Mouse (Mus musculus) heart, embryonic 12.5 days (tissue): ENCODE data around the gene Rufy3. TPM values are rescaled to one million over a fixed set of nuclear protein-coding genes. Genes with fewer than 3 reads are reported as not detected.
A peak's percentile ranks its signal among the peaks of the same experiment; 100 is the strongest.

Source experiments
- ATAC-seq: fragments of 200-750 bp; cut with Nextera tagmentation; 2 replicates; pipeline ENCODE4 v1.8.0; 2017; ENCODE audit warnings: moderate TSS enrichment, moderate library complexity; ENCODE audit not compliant: insufficient number of reproducible peaks, low FRiP score
- H3K27ac ChIP-seq: fragments of 300-500 bp; sonication (generic); 2 replicates; pipeline ENCODE4 v1.5.1; 2016; ENCODE audit warnings: mild to moderate bottlenecking, moderate library complexity; ENCODE audit not compliant: poor library complexity, severe bottlenecking
- H3K27me3 ChIP-seq: fragments of 300-500 bp; sonication (generic); replicated peaks from 2 replicates; pipeline ENCODE4 v1.6.1; 2016; ENCODE audit warnings: mild to moderate bottlenecking, moderate library complexity
- H3K36me3 ChIP-seq: fragments of 300-500 bp; sonication (generic); 2 replicates; pipeline ENCODE4 v1.6.1; 2016; ENCODE audit warnings: mild to moderate bottlenecking, moderate library complexity
- H3K4me1 ChIP-seq: fragments of 300-500 bp; sonication (generic); replicated peaks from 2 replicates; pipeline ENCODE4 v1.6.1; 2016; ENCODE audit warnings: mild to moderate bottlenecking
- H3K4me2 ChIP-seq: fragments of 300-500 bp; sonication (generic); 2 replicates; pipeline ENCODE4 v1.6.1; 2016; ENCODE audit warnings: mild to moderate bottlenecking, moderate library complexity
- H3K4me3 ChIP-seq: fragments of 300-500 bp; sonication (generic); 2 replicates; pipeline ENCODE4 v1.5.1; 2016; ENCODE audit warnings: mild to moderate bottlenecking
- H3K9ac ChIP-seq: fragments of 300-500 bp; sonication (generic); 2 replicates; pipeline ENCODE4 v1.6.1; 2016; ENCODE audit warnings: mild to moderate bottlenecking, moderate library complexity
- H3K9me3 ChIP-seq: fragments of 300-500 bp; sonication (generic); replicated peaks from 2 replicates; pipeline ENCODE4 v1.6.1; 2016; ENCODE audit warnings: mild to moderate bottlenecking, moderate library complexity
- WGBS: fragments of 180-500 bp; shearing (Covaris S2); methylation state at CpG from one replicate; pipeline ENCODE4 v1.1.7; 2016; 5-methylcytosine and 5-hydroxymethylcytosine counted together
- polyA plus RNA-seq: library from polyadenylated mRNA; unstranded; fragments of >200 nt; fragmentation: Nextera tagmentation; extraction: Ambion mirVana; gene quantifications from 2 replicates; pipeline ENCODE4 v1.2.1, GENCODE M21; 2016

Rufy3 gene
- polyA plus RNA-seq, 1 experiment from 2014 or later, result 15.2 TPM

GRCm38 (mm10) chr5:88598961-88599360 is 34.1 kb downstream of the Rufy3 start:
- H3K27ac ChIP-seq, result no peak overlapping the region
- no peak overlapping the region for H3K9ac ChIP-seq
- 83% methylated on average over 6 of the region's 6 CpGs for WGBS
- H3K9me3 ChIP-seq, result no peaks in the 10 kb centered on the region
- no peak overlapping the region for H3K4me3 ChIP-seq
- no peak overlapping the region for H3K4me2 ChIP-seq
- H3K27me3 ChIP-seq, result no peaks in the 10 kb centered on the region
- H3K36me3 ChIP-seq, result no peaks in the 10 kb centered on the region
- peaks cover 10% of the 10 kb centered on the region; the same call in 1 of the 2 replicates for H3K4me1 ChIP-seq
- no peak for ATAC-seq

- WGBS, result 81% methylated on average over 2 of the region's 2 CpGs
- no peak for ATAC-seq
These were observed 37.2 kb downstream of the Rufy3 start for GRCm38 (mm10) chr5:88602030-88602429.

GRCm38 (mm10) chr5:88602713-88603112 is 37.9 kb downstream of the Rufy3 start:
- Histone ChIP-seq H3K27ac (no peak overlapping the region), H3K9me3 (no peaks in the 10 kb centered on the region), H3K4me3 (no peak overlapping the region), H3K4me1 (peaks cover 10% of the 10 kb centered on the region; the same call in 1 of the 2 replicates), H3K36me3 (no peaks in the 10 kb centered on the region), H3K4me2 (no peak overlapping the region), H3K9ac (no peak overlapping the region), H3K27me3 (no peaks in the 10 kb centered on the region)
- 84% methylated on average over 3 of the region's 3 CpGs for WGBS
- ATAC-seq, result no peak

More at GRCm38 (mm10) chr5:88602030-88602429, 37.2 kb downstream of the Rufy3 start:
- H3K27me3 ChIP-seq, result no peaks in the 10 kb centered on the region
- H3K36me3 ChIP-seq, result no peaks in the 10 kb centered on the region
- no peak overlapping the region for H3K4me3 ChIP-seq
- H3K9me3 ChIP-seq, result no peaks in the 10 kb centered on the region
- H3K9ac ChIP-seq, result no peak overlapping the region
- peaks cover 10% of the 10 kb centered on the region; the same call in 1 of the 2 replicates for H3K4me1 ChIP-seq
- H3K27ac ChIP-seq, result no peak overlapping the region
- H3K4me2 ChIP-seq, result no peak overlapping the region

GRCm38 (mm10) chr5:88604046-88604445 is 39.2 kb downstream of the Rufy3 start:
- 90% methylated on average over 3 of the region's 3 CpGs for WGBS
- Histone ChIP-seq H3K9me3 (no peaks in the 10 kb centered on the region), H3K27me3 (no peaks in the 10 kb centered on the region), H3K9ac (no peak overlapping the region), H3K27ac (no peak overlapping the region), H3K4me2 (no peak overlapping the region), H3K36me3 (no peaks in the 10 kb centered on the region), H3K4me3 (no peak overlapping the region), H3K4me1 (peaks cover 10% of the 10 kb centered on the region; the same call in 1 of the 2 replicates)
- no peak for ATAC-seq

- 87% methylated on average over 7 of the region's 7 CpGs for WGBS
- no peak overlapping the region for H3K4me3 ChIP-seq
- no peak overlapping the region for H3K27ac ChIP-seq
- no peak for ATAC-seq
- peaks cover 10% of the 10 kb centered on the region; the same call in 1 of the 2 replicates for H3K4me1 ChIP-seq
- no peaks in the 10 kb centered on the region for H3K9me3 ChIP-seq
- H3K4me2 ChIP-seq, result no peak overlapping the region
- no peak overlapping the region for H3K9ac ChIP-seq
- H3K36me3 ChIP-seq, result no peaks in the 10 kb centered on the region
- H3K27me3 ChIP-seq, result no peaks in the 10 kb centered on the region
These were observed 40.0 kb downstream of the Rufy3 start for GRCm38 (mm10) chr5:88604641-88605358.

GRCm38 (mm10) chr5:88614129-88614528 is 49.3 kb downstream of the Rufy3 start:
- H3K4me2 ChIP-seq, result no peak overlapping the region
- no peak overlapping the region for H3K27ac ChIP-seq
- H3K4me3 ChIP-seq, result no peak overlapping the region
- no peaks in the 10 kb centered on the region for H3K9me3 ChIP-seq
- WGBS, result 82% methylated on average over 1 of the region's 1 CpGs
- H3K36me3 ChIP-seq, result peaks cover 36% of the 10 kb centered on the region
- H3K27me3 ChIP-seq, result no peaks in the 10 kb centered on the region
- H3K4me1 ChIP-seq, result no peaks in the 10 kb centered on the region
- no peak for ATAC-seq
- H3K9ac ChIP-seq, result no peak overlapping the region; the same call in 1 of the 2 replicates

GRCm38 (mm10) chr5:88616988-88617387 is 52.1 kb downstream of the Rufy3 start:
- H3K36me3 ChIP-seq, result peaks cover 48% of the 10 kb centered on the region
- H3K4me1 ChIP-seq, result no peaks in the 10 kb centered on the region
- H3K27me3 ChIP-seq, result no peaks in the 10 kb centered on the region
- ATAC-seq, result no peak
- H3K27ac ChIP-seq, result no peak overlapping the region
- no peak overlapping the region for H3K9ac ChIP-seq
- H3K4me2 ChIP-seq, result no peak overlapping the region
- 83% methylated on average over 4 of the region's 4 CpGs for WGBS
- H3K9me3 ChIP-seq, result no peaks in the 10 kb centered on the region
- no peak overlapping the region for H3K4me3 ChIP-seq

- H3K27me3 ChIP-seq, result no peaks in the 10 kb centered on the region
- H3K4me2 ChIP-seq, result no peak overlapping the region
- ATAC-seq, result peak; percentile 87
- no peak overlapping the region for H3K4me3 ChIP-seq
- H3K4me1 ChIP-seq, result peaks cover 11% of the 10 kb centered on the region
- H3K9me3 ChIP-seq, result no peaks in the 10 kb centered on the region
- no peak overlapping the region for H3K27ac ChIP-seq
- peaks cover 26% of the 10 kb centered on the region for H3K36me3 ChIP-seq
- H3K9ac ChIP-seq, result no peak overlapping the region
- 72% methylated on average over 4 of the region's 4 CpGs for WGBS
These were observed 62.7 kb downstream of the Rufy3 start for GRCm38 (mm10) chr5:88627545-88627944.

GRCm38 (mm10) chr5:88629125-88629524 is 64.3 kb downstream of the Rufy3 start:
- Histone ChIP-seq H3K27me3 (no peaks in the 10 kb centered on the region), H3K9ac (no peak overlapping the region), H3K4me1 (peaks cover 11% of the 10 kb centered on the region), H3K4me3 (no peak overlapping the region), H3K4me2 (no peak overlapping the region), H3K36me3 (peaks cover 36% of the 10 kb centered on the region), H3K27ac (no peak overlapping the region), H3K9me3 (no peaks in the 10 kb centered on the region)
- WGBS, result 80% methylated on average over 11 of the region's 11 CpGs
- no peak for ATAC-seq

- Histone ChIP-seq H3K36me3 (peaks cover 43% of the 10 kb centered on the region), H3K27me3 (no peaks in the 10 kb centered on the region), H3K4me2 (no peak overlapping the region), H3K9ac (no peak overlapping the region), H3K4me1 (peaks cover 11% of the 10 kb centered on the region), H3K9me3 (no peaks in the 10 kb centered on the region), H3K27ac (no peak overlapping the region), H3K4me3 (no peak overlapping the region)
- no peak for ATAC-seq
- WGBS, result 75% methylated on average over 8 of the region's 8 CpGs
These were observed 65.1 kb downstream of the Rufy3 start for GRCm38 (mm10) chr5:88629987-88630386.

- no peak overlapping the region for H3K4me2 ChIP-seq
- no peak overlapping the region for H3K9ac ChIP-seq
- WGBS, result 39% methylated on average over 3 of the region's 3 CpGs
- peaks cover 51% of the 10 kb centered on the region for H3K36me3 ChIP-seq
- peaks cover 11% of the 10 kb centered on the region for H3K4me1 ChIP-seq
- H3K4me3 ChIP-seq, result no peak overlapping the region
- H3K9me3 ChIP-seq, result no peaks in the 10 kb centered on the region
- ATAC-seq, result no peak
- H3K27me3 ChIP-seq, result no peaks in the 10 kb centered on the region
- no peak overlapping the region for H3K27ac ChIP-seq
These were observed 66.0 kb downstream of the Rufy3 start for GRCm38 (mm10) chr5:88630883-88631282.

- WGBS, result 68% methylated on average over 5 of the region's 5 CpGs
These were observed 66.7 kb downstream of the Rufy3 start for GRCm38 (mm10) chr5:88631545-88631944.

More at GRCm38 (mm10) chr5:88631545-88631944, 66.7 kb downstream of the Rufy3 start:
- Histone ChIP-seq H3K4me3 (no peak overlapping the region), H3K4me2 (no peak overlapping the region), H3K27ac (peak overlapping the region; percentile 44; the same call in 1 of the 2 replicates), H3K27me3 (no peaks in the 10 kb centered on the region), H3K9ac (no peak overlapping the region), H3K9me3 (no peaks in the 10 kb centered on the region), H3K36me3 (peaks cover 53% of the 10 kb centered on the region), H3K4me1 (peaks cover 11% of the 10 kb centered on the region)
- no peak for ATAC-seq
